Mouse (Mus musculus) megakaryocyte-erythroid progenitor cell, adult 5-6 weeks (primary cell): ENCODE data around the gene Add2. TPM values are rescaled to one million over a fixed set of nuclear protein-coding genes. Genes with fewer than 3 reads are reported as not detected.

ENCODE experiments used
- ATAC-seq: replicated peaks from 2 replicates; pipeline ENCODE4 v1.8.0; 2016; ENCODE audit warnings: mild to moderate bottlenecking, inconsistent platforms; ENCODE audit not compliant: severe bottlenecking, poor library complexity, low FRiP score, low TSS enrichment
- total RNA-seq, 2 experiments: library from RNA; stranded (forward) in 1 of 2; stranded (reverse) in 1 of 2; fragments of 200-1000, 215-1000 nt in 1 of 2; fragments of >200 nt in 1 of 2; fragmentation: Nextera tagmentation in 1 of 2; gene quantifications; 2 replicates each; pipeline ENCODE4 v1.2.3; 2014 to 2017

The Add2 gene
- total RNA-seq, 2 experiments from 2014 or later, result 109 to 114 TPM

GRCm38 (mm10) chr6:86123057-86123456, 94.6 kb downstream of the Add2 start:
- ATAC-seq, result no peak

DNA sequence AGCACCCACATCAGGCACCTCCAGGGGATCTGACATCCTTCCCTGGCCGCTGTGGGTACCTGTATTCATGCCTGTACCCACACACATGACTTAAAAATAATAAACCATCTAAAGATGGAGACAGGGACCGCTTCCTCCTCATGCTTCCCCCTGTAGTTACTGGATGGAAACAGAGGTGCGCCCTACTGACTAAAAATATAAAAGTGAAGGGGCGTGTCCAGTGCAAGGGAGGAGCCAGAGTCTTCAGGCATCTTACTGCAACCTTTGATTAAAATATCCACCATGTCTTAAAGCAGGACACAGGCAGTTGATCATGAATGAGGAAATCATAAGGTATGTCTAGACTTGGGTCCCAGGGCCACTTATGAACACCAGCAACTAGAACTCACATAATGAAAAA, 97.3 kb downstream of the Add2 start:
- ATAC-seq, result no peak

DNA sequence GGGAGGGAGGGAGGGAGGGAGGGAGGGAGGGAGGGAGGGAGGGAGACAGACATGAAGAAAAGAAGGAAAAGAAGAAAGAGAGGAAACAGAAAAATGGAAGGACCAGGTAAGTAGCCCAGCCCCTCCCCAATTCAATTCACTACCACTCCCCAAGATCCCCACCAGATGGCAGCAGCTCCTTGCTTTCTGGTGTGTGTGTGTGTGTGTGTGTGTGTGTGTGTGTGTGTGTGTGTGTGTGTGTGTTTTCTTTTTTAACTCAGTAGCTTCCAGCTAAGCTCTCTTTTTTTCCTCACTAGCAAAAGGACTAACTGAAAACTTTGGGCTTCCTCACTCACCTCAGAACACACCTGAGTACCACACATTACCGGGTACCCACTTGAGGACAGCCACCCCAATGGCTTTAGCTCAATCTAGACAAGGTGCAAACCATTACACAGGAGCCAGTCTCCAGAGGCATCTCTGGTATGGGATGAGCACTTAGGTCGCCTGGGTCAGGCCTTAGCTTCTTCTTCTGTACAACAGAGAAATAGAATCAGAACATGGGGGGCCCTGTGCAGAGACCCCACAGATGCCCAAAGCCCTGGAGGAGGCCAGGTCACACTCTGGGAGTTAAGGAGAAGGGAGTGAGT, 98.6 kb downstream of the Add2 start:
- ATAC-seq, result no peak

DNA sequence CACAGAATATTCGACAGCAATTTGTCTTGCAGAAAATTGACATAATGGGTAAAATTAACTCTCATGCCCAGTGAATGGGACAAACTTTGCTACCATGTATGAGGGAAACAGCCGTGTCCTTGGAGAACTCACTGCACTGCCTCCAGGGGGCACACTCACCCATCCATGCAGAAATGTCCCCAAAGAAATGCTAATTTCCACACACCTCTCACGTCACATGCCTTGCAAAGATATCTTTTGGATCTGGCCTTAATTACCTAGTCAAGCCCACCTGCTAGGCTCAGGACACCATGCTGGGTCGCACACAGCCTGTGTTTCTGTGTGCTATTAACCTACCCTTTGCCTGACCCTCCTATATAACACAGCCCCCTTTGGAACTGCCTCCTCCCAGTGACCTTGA, 100.0 kb downstream of the Add2 start:
- 0 out of 2 replicates have a peak, but pooled peaks have one; percentile 42 for ATAC-seq

GRCm38 (mm10) chr6:86129872-86130498, 101.5 kb downstream of the Add2 start:
- ATAC-seq, result peak; percentile 82

- ATAC-seq, result no peak
Observed at GRCm38 (mm10) chr6:86133882-86134281, 105.4 kb downstream of the Add2 start.

GRCm38 (mm10) chr6:86136206-86136605, 107.7 kb downstream of the Add2 start:
- no peak for ATAC-seq

DNA sequence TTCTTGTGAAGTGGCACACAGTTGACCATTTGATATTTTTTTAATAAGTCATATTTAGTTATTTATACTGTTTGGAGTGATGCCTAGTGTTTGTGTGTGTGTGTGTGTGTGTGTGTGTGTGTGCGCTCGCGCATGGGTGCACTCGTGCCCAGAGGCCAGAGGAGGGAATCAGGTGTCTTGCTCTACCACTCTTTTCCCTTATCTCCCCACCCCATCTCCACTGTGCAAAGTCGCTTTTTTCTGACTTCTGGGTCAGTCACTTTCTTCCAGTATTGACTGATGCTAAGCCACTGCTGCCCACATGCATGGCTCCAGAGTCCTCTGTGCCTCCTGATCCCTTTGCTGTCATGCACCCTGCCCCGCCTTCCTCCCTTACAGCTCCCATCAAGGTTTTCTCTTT, 112.8 kb downstream of the Add2 start:
- no peak for ATAC-seq

DNA sequence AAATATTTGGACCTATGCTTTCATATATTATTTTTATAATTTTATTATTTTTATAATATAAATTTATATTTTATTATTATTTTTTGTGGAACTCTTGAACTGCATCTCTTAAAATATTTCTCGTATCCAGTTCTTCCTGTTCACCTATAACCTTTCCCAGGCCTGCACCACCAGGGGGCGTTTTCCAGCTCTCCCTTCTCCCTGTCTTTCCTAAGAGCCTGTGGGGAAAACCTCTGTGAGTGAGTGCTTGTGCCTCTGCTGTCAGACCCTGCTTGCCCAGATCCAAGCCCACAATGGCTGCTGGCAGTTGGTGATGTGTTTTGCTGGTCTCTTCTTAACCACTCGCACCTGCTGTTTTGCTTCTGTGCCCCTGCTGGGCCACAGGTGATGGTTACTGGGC, 113.3 kb downstream of the Add2 start:
- no peak for ATAC-seq

DNA sequence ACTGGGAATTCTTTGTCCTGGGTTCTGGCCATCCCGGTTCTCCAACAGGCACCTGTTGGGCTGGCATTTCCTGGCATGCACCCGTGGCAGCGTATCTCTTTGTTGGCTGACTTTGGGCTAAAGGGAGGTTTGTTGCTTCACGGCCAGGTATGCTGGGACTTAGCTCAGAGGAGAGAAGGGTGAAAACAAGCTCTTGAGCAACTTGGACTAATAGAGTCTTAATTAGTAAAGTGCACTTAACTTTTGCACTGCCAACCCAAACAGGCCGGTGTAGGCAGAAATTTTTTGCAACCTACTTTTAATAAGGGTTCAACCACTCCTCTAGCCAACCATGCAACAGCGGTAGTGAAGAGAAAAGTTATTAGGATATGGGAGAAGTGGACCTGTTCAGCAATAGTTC, 116.5 kb downstream of the Add2 start:
- no peak for ATAC-seq

DNA sequence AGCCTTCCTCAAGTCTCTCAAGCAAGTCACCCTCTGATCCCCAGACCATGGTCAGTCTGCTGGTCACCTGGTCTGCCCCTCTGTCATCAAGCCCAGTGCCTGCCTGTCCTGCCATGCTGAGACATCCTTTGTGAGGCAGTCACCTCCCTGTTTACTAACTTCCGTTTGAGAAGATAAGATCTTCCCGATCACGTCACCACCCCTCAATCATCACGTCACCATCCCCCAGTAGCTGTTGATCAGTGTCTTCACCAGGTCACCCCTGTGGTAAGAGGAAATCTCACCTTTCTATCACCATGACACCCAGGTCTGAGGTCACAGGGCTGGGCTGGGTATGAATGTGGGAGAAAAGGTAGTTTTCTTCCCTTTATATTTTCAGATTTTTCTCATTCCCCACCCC, 120.0 kb downstream of the Add2 start:
- ATAC-seq, result no peak

GRCm38 (mm10) chr6:86149001-86149400, 120.5 kb downstream of the Add2 start:
- 0 out of 2 replicates have a peak, but pooled peaks have one; percentile 10 for ATAC-seq

DNA sequence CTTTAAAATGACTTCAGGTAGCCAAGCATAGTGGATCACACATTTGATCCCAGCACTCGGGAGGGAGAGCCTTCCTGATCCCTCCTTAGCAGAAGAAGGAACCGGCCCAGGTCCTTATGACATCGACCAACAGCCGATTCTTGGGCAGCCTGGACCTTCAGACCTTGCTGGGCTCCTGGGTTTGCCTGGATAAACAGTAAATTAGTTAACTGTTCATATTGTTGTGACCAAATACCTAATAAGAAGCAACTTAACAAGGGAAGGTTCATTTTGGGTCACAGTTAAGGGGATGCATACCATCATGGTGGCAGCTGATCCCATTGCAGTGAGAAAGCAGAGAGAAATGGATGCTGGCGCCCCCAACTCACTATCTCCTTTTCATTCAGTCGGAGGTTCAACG, 124.2 kb downstream of the Add2 start:
- no peak for ATAC-seq

- no peak for ATAC-seq
Observed at GRCm38 (mm10) chr6:86153436-86153990, 125.0 kb downstream of the Add2 start.

- ATAC-seq, result no peak
Observed at GRCm38 (mm10) chr6:86154006-86154405, 125.5 kb downstream of the Add2 start.

GRCm38 (mm10) chr6:86154481-86154880, 126.0 kb downstream of the Add2 start:
- no peak for ATAC-seq

GRCm38 (mm10) chr6:86157253-86158234, 129.1 kb downstream of the Add2 start:
- ATAC-seq, result no peak

- no peak for ATAC-seq
Observed at GRCm38 (mm10) chr6:86160878-86161277, 132.4 kb downstream of the Add2 start.

DNA sequence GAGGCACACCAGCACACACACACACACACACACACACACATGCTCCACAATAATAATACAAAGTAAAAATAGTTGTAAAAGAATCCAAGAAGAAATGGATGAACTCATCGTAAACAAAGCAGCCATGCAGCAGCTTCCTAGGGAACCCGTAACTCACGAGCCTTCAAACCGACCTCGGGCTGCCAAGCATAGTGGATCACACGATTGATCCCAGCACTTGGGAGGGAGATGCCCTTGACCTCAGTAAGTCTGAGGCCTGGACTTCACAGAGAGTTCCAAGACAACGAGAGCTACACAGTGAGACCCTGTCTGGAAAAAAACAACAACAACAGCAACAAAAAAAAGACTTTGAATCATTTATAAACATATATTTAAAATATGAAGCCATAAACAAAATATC, 133.1 kb downstream of the Add2 start:
- no peak for ATAC-seq

DNA sequence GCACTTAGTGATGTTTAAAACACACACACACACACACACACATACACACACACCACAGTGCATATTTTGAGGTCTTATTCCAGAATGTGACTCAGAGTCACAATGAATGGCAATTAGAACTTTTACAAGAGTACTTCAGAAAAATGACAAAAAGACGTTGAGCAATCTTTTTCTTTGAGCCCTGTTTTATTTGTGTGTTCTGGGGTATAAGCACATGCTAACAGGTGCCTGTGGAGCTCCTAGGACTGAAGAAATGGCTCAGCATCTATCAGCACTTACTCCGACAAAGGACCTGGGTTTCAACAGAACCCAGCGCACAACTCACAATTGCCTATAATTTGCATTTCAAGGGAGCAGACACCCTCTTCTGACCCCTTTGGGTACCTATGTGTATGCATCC, 135.5 kb downstream of the Add2 start:
- ATAC-seq, result no peak
